Mouse (Mus musculus) megakaryocyte, embryonic 14.5 days (primary cell): ENCODE data around the gene Slc22a23. TPM values are rescaled to one million over a fixed set of nuclear protein-coding genes. Genes with fewer than 3 reads are reported as not detected.

Source experiments
- H3K27me3 ChIP-seq: replicated peaks from 2 replicates; pipeline ENCODE3; 2012; ENCODE audit warnings: inconsistent platforms
- H3K36me3 ChIP-seq: replicated peaks from 2 replicates; pipeline ENCODE3; 2012; ENCODE audit warnings: low read length, inconsistent platforms, mixed read lengths
- H3K4me1 ChIP-seq: 2 replicates; pipeline ENCODE4 v1.6.1; 2012; ENCODE audit warnings: inconsistent platforms
- H3K4me3 ChIP-seq: replicated peaks from 2 replicates; pipeline ENCODE3; 2012; ENCODE audit warnings: moderate library complexity, mild to moderate bottlenecking, inconsistent platforms
- H3K9me3 ChIP-seq: 2 replicates; pipeline ENCODE4 v1.6.1; 2012; ENCODE audit warnings: inconsistent platforms
- FLI1 ChIP-seq: IDR thresholded peaks from 2 replicates; pipeline ENCODE4 v1.6.1; 2012; ENCODE audit warnings: low read length, inconsistent platforms, mixed read lengths
- GATA1 ChIP-seq: IDR thresholded peaks from 3 replicates; pipeline ENCODE4 v1.6.1; 2012; ENCODE audit warnings: mixed read lengths, low read length, inconsistent platforms, borderline replicate concordance
- polyA plus RNA-seq: library from polyadenylated mRNA; stranded (reverse); fragments of >175 nt; gene quantifications from 2 replicates; pipeline ENCODE4 v1.2.3, GENCODE M21; 2012; ENCODE audit warnings: low replicate concordance; ENCODE audit not compliant: insufficient read depth

Gene Slc22a23
- polyA plus RNA-seq, 1 experiment: 33.9 TPM

DNA sequence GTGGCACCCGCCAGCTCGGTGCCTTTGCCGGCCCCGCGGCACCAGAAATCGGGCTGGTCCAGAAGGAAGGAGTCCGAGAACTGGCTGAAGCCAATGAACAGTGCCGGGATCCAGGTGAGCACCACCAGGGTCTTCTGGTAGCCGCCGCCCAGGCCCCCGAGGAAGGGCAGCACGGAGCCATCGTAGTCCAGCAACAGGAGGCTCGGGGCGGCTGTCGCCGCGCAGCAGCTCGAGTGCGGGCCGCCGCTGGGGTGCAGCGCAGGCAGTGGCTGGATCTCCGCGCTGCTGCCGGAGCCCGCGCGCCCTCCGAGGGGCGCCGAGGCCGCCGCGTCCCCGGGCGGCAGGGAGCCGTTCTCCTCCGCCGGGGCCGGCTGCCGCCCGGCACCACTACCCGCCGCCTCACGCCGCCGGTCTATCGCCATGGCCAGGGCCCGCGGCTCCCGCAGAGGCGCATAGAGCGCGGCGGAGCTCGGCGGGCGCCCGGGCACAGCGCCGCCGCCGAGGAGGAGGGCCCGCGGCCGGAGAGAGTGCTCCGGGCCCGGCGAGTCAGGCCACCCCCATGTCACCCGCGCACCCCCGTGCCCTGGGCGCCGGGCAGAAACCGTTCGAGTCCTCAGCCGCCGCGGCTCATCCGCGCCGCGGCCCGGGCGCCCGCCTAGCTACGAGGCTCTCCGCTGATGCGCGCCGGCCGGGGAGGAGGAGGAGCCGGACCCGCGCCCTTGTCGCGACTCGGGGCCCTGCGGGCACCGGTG lies 430 bp downstream of the Slc22a23 start:
- TF ChIP-seq FLI1: no peak
- no peak for TF ChIP-seq GATA1
- H3K4me1 ChIP-seq: peaks cover 78% of the 10 kb centered on the region

DNA sequence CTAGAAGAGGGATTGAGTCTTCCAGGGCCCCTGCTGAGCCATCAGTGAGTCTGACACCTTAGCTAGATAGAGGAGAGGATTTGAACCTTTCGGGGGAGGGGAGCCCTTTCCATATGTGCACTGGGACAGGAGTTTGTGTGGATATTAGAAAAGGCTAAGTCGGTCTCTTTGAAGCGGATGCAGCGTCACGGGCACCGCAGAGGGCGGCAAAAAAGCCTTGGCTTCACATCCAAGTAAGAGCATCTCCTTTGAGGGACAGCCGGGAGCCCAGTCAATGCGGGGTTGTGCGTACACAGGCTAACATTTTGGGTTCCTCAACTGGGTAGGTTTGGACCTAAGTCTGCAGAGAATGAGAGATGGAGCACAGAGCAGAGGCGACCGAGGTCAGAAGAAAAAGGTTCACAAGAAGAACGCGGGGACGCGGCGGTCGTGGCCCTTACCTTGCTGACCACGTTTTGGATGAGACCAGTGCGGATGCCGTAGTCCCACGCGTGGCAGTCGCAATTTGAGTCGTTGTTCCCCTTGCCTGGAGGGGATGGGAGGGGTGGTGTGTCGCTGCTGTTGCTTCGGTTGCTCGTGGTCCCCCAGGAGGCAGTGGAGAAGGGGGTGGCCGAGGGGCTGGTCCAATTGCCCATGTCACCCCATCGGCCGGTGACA lies 1.1 kb downstream of the Slc22a23 start:
- no peak for TF ChIP-seq GATA1
- no peak for TF ChIP-seq FLI1
- Histone ChIP-seq H3K4me3 (peak overlapping the region; percentile 97), H3K4me1 (peaks cover 75% of the 10 kb centered on the region), H3K9me3 (no peaks in the 10 kb centered on the region), H3K27me3 (no peaks in the 10 kb centered on the region), H3K36me3 (peaks cover 39% of the 10 kb centered on the region)

More for the DNA sequence above, 430 bp downstream of the Slc22a23 start:
- Histone ChIP-seq H3K36me3 (peaks cover 32% of the 10 kb centered on the region), H3K4me3 (peak overlapping the region; percentile 97), H3K9me3 (no peaks in the 10 kb centered on the region), H3K27me3 (no peaks in the 10 kb centered on the region)

- peak overlapping the region; percentile 97 for H3K4me3 ChIP-seq
- peaks cover 75% of the 10 kb centered on the region for H3K4me1 ChIP-seq
- no peaks in the 10 kb centered on the region for H3K27me3 ChIP-seq
- peaks cover 54% of the 10 kb centered on the region for H3K36me3 ChIP-seq
- TF ChIP-seq FLI1 (no peak), GATA1 (no peak)
- no peaks in the 10 kb centered on the region for H3K9me3 ChIP-seq
Measured at GRCm38 (mm10) chr13:34342286-34342890, 2.6 kb downstream of the Slc22a23 start.

GRCm38 (mm10) chr13:34336895-34337294 lies 8.1 kb downstream of the Slc22a23 start:
- H3K9me3 ChIP-seq: no peaks in the 10 kb centered on the region
- H3K4me3 ChIP-seq: peak overlapping the region; percentile 83
- H3K27me3 ChIP-seq: no peaks in the 10 kb centered on the region
- TF ChIP-seq FLI1 (no peak), GATA1 (no peak)
- H3K4me1 ChIP-seq: peaks cover 92% of the 10 kb centered on the region
- H3K36me3 ChIP-seq: peaks cover 83% of the 10 kb centered on the region

DNA sequence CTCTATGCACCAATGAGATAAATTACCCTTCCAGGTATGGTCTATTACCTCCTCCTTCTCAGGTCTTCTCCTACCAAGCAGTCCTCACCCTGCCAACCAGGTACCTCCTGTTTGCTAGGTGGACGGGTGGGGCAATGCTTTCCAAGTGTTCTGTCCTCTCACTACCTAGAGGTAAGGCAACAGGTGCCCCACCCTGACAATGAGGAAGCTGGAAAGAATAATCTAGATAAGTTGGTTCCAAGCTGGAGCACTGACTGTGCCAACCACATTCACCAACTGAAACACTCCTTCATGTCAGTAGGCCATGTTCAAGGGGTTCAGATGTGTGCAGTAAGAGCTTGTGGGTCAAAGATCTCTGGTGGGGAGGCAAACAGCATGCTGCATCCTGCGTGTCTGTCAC lies 10.1 kb downstream of the Slc22a23 start:
- peaks cover 87% of the 10 kb centered on the region for H3K36me3 ChIP-seq
- no peaks in the 10 kb centered on the region for H3K27me3 ChIP-seq
- TF ChIP-seq FLI1: no peak
- TF ChIP-seq GATA1: no peak
- peaks cover 95% of the 10 kb centered on the region for H3K4me1 ChIP-seq
- H3K9me3 ChIP-seq: no peaks in the 10 kb centered on the region
- peak overlapping the region; percentile 82 for H3K4me3 ChIP-seq

- Histone ChIP-seq H3K9me3 (no peaks in the 10 kb centered on the region), H3K4me3 (peak overlapping the region; percentile 86), H3K36me3 (peaks cover 88% of the 10 kb centered on the region), H3K27me3 (no peaks in the 10 kb centered on the region), H3K4me1 (peaks cover 100% of the 10 kb centered on the region)
- peak; percentile 97 for TF ChIP-seq GATA1
- TF ChIP-seq FLI1: no peak
Measured at GRCm38 (mm10) chr13:34332762-34333161, 12.2 kb downstream of the Slc22a23 start.

DNA sequence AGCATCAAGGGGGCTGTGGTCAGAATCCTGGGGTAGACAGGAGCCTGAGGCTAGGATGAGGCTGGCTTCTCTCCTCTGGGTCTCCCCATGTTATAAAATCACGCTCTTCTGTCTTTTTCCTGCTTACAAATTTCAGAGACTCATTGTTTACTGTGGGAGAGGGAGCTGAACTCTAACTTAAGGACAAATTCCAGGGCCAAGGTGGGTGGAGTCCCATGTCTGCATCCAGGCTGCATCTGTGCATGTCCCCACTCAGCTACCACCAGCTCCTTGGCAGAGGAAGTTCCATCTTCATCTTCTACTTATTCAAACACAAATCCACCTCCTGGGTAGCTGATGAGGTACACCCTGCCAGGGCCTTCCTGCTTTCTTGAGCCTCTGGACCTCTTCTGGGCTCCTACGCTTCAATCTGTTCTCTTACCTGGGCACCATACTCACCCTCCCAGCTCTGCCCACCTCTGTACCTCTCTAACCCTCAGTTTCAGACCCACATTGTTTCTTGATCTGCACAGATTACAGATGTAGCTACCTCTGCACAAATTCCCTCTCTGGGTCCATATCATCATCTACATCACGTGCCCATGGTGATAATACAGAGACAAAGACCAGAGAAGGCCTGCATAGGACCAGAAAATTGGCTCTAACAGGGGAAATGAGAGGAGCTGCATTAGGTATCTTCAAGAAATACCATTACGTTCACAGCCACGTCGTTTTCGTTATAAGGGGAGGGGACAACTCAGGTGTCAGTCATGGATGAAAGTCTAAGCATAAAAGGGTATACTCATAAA lies 13.4 kb downstream of the Slc22a23 start:
- H3K36me3 ChIP-seq: peaks cover 89% of the 10 kb centered on the region
- peak overlapping the region; percentile 77 for H3K4me3 ChIP-seq
- H3K9me3 ChIP-seq: no peaks in the 10 kb centered on the region
- TF ChIP-seq GATA1: no peak
- TF ChIP-seq FLI1: no peak
- peaks cover 100% of the 10 kb centered on the region for H3K4me1 ChIP-seq
- H3K27me3 ChIP-seq: no peaks in the 10 kb centered on the region

GRCm38 (mm10) chr13:34329589-34329988 lies 15.4 kb downstream of the Slc22a23 start:
- no peak for TF ChIP-seq GATA1
- TF ChIP-seq FLI1: no peak
- no peaks in the 10 kb centered on the region for H3K27me3 ChIP-seq
- peaks cover 89% of the 10 kb centered on the region for H3K36me3 ChIP-seq
- peak overlapping the region; percentile 70 for H3K4me3 ChIP-seq
- no peaks in the 10 kb centered on the region for H3K9me3 ChIP-seq
- H3K4me1 ChIP-seq: peaks cover 97% of the 10 kb centered on the region

- H3K4me1 ChIP-seq: peaks cover 97% of the 10 kb centered on the region
- peaks cover 100% of the 10 kb centered on the region for H3K36me3 ChIP-seq
- H3K9me3 ChIP-seq: no peaks in the 10 kb centered on the region
- no peaks in the 10 kb centered on the region for H3K27me3 ChIP-seq
- TF ChIP-seq GATA1 (no peak), FLI1 (no peak)
- H3K4me3 ChIP-seq: peak overlapping the region; percentile 8
Measured at GRCm38 (mm10) chr13:34326992-34327391, 18.0 kb downstream of the Slc22a23 start.

DNA sequence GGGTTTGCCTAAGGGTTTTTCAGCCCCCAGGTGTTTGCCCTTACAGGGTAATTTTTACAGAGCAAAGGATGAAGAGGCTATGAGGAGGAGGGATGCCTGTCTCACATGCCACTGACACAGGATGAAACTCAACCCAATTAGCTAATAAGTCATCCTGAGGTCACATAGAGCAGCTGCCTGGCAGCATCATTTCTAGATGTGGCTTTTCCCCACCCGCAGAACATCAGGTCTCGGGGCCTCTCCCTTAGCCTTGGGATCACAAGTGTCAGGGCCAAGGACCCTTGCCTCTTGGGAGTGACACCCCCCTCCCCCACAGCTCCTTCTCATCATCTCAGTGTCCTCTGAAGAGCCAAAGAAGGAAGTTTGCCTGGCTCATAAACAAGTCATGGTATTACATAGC lies 21.6 kb downstream of the Slc22a23 start:
- TF ChIP-seq FLI1: no peak
- TF ChIP-seq GATA1: no peak
- Histone ChIP-seq H3K4me1 (peaks cover 95% of the 10 kb centered on the region), H3K27me3 (no peaks in the 10 kb centered on the region), H3K9me3 (no peaks in the 10 kb centered on the region), H3K4me3 (no peak overlapping the region), H3K36me3 (peaks cover 89% of the 10 kb centered on the region)
